Mouse (Mus musculus) heart, postnatal 0 days (tissue): ENCODE results near the gene Map4k4. TPM values are rescaled to one million over a fixed set of nuclear protein-coding genes. Genes with fewer than 3 reads are reported as not detected.

Experiments
- ATAC-seq: fragments of 200-750 bp; cut with Nextera tagmentation; 2 replicates; pipeline ENCODE4 v1.8.0; 2017; ENCODE audit warnings: low read depth, moderate number of reproducible peaks, moderate library complexity; ENCODE audit not compliant: insufficient read depth
- DNase-seq: peaks from one replicate; pipeline ENCODE4 v3.0.0-alpha.2; 2016; ENCODE audit warnings: low spot score
- H3K27ac ChIP-seq: fragments of 300-500 bp; sonication (generic); 2 replicates; pipeline ENCODE4 v1.5.1; 2014; ENCODE audit warnings: low read depth, mild to moderate bottlenecking
- H3K27me3 ChIP-seq: fragments of 300-500 bp; sonication (generic); 2 replicates; pipeline ENCODE4 v1.6.1; 2014; ENCODE audit warnings: low read length, mixed read lengths; ENCODE audit not compliant: control insufficient read depth, insufficient read depth
- H3K36me3 ChIP-seq: fragments of 300-500 bp; sonication (generic); replicated peaks from 2 replicates; pipeline ENCODE4 v1.6.1; 2014; ENCODE audit warnings: low read length, mixed read lengths; ENCODE audit not compliant: control insufficient read depth, insufficient read depth
- H3K4me1 ChIP-seq: fragments of 300-500 bp; sonication (generic); 2 replicates; pipeline ENCODE4 v1.6.1; 2014; ENCODE audit warnings: antibody characterized with exemption; ENCODE audit not compliant: control insufficient read depth, insufficient read depth
- H3K4me2 ChIP-seq: fragments of 300-500 bp; sonication (generic); 2 replicates; pipeline ENCODE4 v1.6.1; 2014; ENCODE audit warnings: low read depth, mild to moderate bottlenecking, low read length, moderate library complexity
- H3K4me3 ChIP-seq: fragments of 300-500 bp; sonication (generic); 2 replicates; pipeline ENCODE4 v1.5.1; 2014; ENCODE audit warnings: low read depth, low read length
- H3K9ac ChIP-seq: fragments of 300-500 bp; sonication (generic); replicated peaks from 2 replicates; pipeline ENCODE4 v1.6.1; 2014; ENCODE audit warnings: low read depth, low read length, mixed read lengths
- H3K9me3 ChIP-seq: fragments of 300-500 bp; sonication (generic); replicated peaks from 2 replicates; pipeline ENCODE4 v1.6.1; 2016; ENCODE audit warnings: low read length; ENCODE audit not compliant: control insufficient read depth
- CTCF ChIP-seq: IDR thresholded peaks from 2 replicates; pipeline ENCODE4 v1.5.1; 2016; ENCODE audit warnings: antibody characterized with exemption, control low read depth, low read depth
- EP300 ChIP-seq: IDR thresholded peaks from 2 replicates; pipeline ENCODE4 v1.6.1; 2016; ENCODE audit warnings: antibody characterized with exemption, low read depth
- WGBS: fragments of 180-500 bp; shearing (Covaris S2); extraction: QIAGEN DNeasy Blood & Tissue Kit; methylation state at CpG from one replicate; pipeline ENCODE4 v1.1.7; 2014; 5-methylcytosine and 5-hydroxymethylcytosine counted together
- polyA plus RNA-seq: library from polyadenylated mRNA; unstranded; fragments of >200 nt; fragmentation: Nextera tagmentation; extraction: Ambion mirVana; gene quantifications from 2 replicates; pipeline ENCODE4 v1.2.1, GENCODE M21; 2015
- total RNA-seq: library from RNA; depleted of rRNA; stranded (reverse); fragments of >200 nt; gene quantifications from 2 replicates; pipeline ENCODE4 v1.2.3, GENCODE M21; 2014; ENCODE audit warnings: low replicate concordance

Map4k4 gene
- total and polyA plus RNA-seq, 2 experiments from 2014 or later = 17.4 to 129 TPM

GRCm38 (mm10) chr1:40007962-40008471 lies 107.3 kb downstream of the Map4k4 start:
- Histone ChIP-seq H3K36me3 (peaks cover 96% of the 10 kb centered on the region), H3K9ac (no peak overlapping the region), H3K9me3 (no peaks in the 10 kb centered on the region), H3K27ac (no peak overlapping the region), H3K4me1 (no peaks in the 10 kb centered on the region), H3K4me2 (no peak overlapping the region), H3K4me3 (no peak overlapping the region), H3K27me3 (no peaks in the 10 kb centered on the region)
- WGBS = 77% methylated on average over 17 of the region's 17 CpGs
- DNase-seq = no peak
- ATAC-seq = no peak
- TF ChIP-seq EP300 (no peak), CTCF (no peak)

GRCm38 (mm10) chr1:40012696-40013095 lies 112.0 kb downstream of the Map4k4 start:
- Histone ChIP-seq H3K4me3 (no peak overlapping the region), H3K9me3 (no peaks in the 10 kb centered on the region), H3K4me1 (no peaks in the 10 kb centered on the region), H3K4me2 (no peak overlapping the region), H3K27me3 (no peaks in the 10 kb centered on the region), H3K27ac (no peak overlapping the region), H3K9ac (no peak overlapping the region), H3K36me3 (peaks cover 98% of the 10 kb centered on the region)
- no peak for ATAC-seq
- DNase-seq = no peak
- TF ChIP-seq CTCF = no peak
- TF ChIP-seq EP300 = no peak
- WGBS = 95% methylated on average over 8 of the region's 8 CpGs

- Histone ChIP-seq H3K27me3 (no peaks in the 10 kb centered on the region), H3K4me3 (no peak overlapping the region), H3K27ac (no peak overlapping the region), H3K9me3 (no peaks in the 10 kb centered on the region), H3K4me2 (no peak overlapping the region), H3K36me3 (peaks cover 97% of the 10 kb centered on the region), H3K4me1 (no peaks in the 10 kb centered on the region), H3K9ac (no peak overlapping the region)
- DNase-seq (no peak), ATAC-seq (no peak)
- TF ChIP-seq EP300 (no peak), CTCF (no peak)
- 77% methylated on average over 7 of the region's 7 CpGs for WGBS
Observed at GRCm38 (mm10) chr1:40015066-40015678, 114.5 kb downstream of the Map4k4 start.

GRCm38 (mm10) chr1:40021617-40022016 lies 120.9 kb downstream of the Map4k4 start:
- no peaks in the 10 kb centered on the region for H3K9me3 ChIP-seq
- 96% methylated on average over 4 of the region's 4 CpGs for WGBS
- no peak overlapping the region for H3K4me3 ChIP-seq

GRCm38 (mm10) chr1:40022472-40023135 lies 121.9 kb downstream of the Map4k4 start:
- no peaks in the 10 kb centered on the region for H3K27me3 ChIP-seq
- no peak for ATAC-seq
- H3K36me3 ChIP-seq = peaks cover 92% of the 10 kb centered on the region
- no peak for DNase-seq
- TF ChIP-seq EP300 (no peak), CTCF (no peak)
- H3K4me3 ChIP-seq = no peak overlapping the region
- no peak overlapping the region for H3K4me2 ChIP-seq
- H3K9me3 ChIP-seq = no peaks in the 10 kb centered on the region
- H3K9ac ChIP-seq = no peak overlapping the region
- WGBS = 90% methylated on average over 9 of the region's 9 CpGs
- H3K4me1 ChIP-seq = no peaks in the 10 kb centered on the region
- H3K27ac ChIP-seq = no peak overlapping the region

More at GRCm38 (mm10) chr1:40021617-40022016, 120.9 kb downstream of the Map4k4 start:
- no peak overlapping the region for H3K27ac ChIP-seq
- no peak for ATAC-seq
- no peak for TF ChIP-seq EP300
- TF ChIP-seq CTCF = no peak
- H3K9ac ChIP-seq = no peak overlapping the region
- peaks cover 95% of the 10 kb centered on the region for H3K36me3 ChIP-seq
- no peak for DNase-seq
- no peak overlapping the region for H3K4me2 ChIP-seq
- no peaks in the 10 kb centered on the region for H3K4me1 ChIP-seq
- no peaks in the 10 kb centered on the region for H3K27me3 ChIP-seq
